Mouse (Mus musculus) C2C12 (cell line): ENCODE results near the gene Mef2c. TPM values are rescaled to one million over a fixed set of nuclear protein-coding genes. Genes with fewer than 3 reads are reported as not detected.

Experiments used
- H3K27me3 ChIP-seq: one replicate; pipeline ENCODE4 v1.6.1; 2011; ENCODE audit not compliant: control insufficient read depth, insufficient read depth, insufficient read length
- H3K36me3 ChIP-seq: one replicate; pipeline ENCODE4 v1.6.1; 2011; ENCODE audit not compliant: control insufficient read depth, insufficient read depth
- H3K4me3 ChIP-seq: one replicate; pipeline ENCODE4 v1.5.1; 2011; ENCODE audit warnings: mild to moderate bottlenecking, control low read depth; ENCODE audit not compliant: poor library complexity, insufficient read depth, severe bottlenecking
- H3K79me2 ChIP-seq: one replicate; pipeline ENCODE4 v1.6.1; 2011; ENCODE audit not compliant: control insufficient read depth, insufficient read depth
- H3K79me3 ChIP-seq: one replicate; pipeline ENCODE4 v1.6.1; 2011; ENCODE audit warnings: low read depth, control low read depth
- H3ac ChIP-seq: one replicate; pipeline ENCODE3; 2011; ENCODE audit warnings: low read depth; ENCODE audit not compliant: control insufficient read depth, insufficient read length
- CEBPB ChIP-seq: IDR thresholded peaks from one replicate; pipeline ENCODE4 v1.6.1; 2011; ENCODE audit warnings: low read depth, mild to moderate bottlenecking, control low read depth, moderate library complexity
- CTCF ChIP-seq: IDR thresholded peaks from one replicate; pipeline ENCODE4 v1.5.1; 2011; ENCODE audit not compliant: control insufficient read depth, insufficient read depth, insufficient read length
- FOSL1 ChIP-seq: IDR thresholded peaks from one replicate; pipeline ENCODE4 v1.8.0; 2011; ENCODE audit warnings: mild to moderate bottlenecking, low read length; ENCODE audit not compliant: poor library complexity, insufficient read depth, severe bottlenecking
- MAX ChIP-seq: IDR thresholded peaks from one replicate; pipeline ENCODE4 v1.6.1; 2011; ENCODE audit warnings: mild to moderate bottlenecking, control low read depth
- MYOD1 ChIP-seq: IDR thresholded peaks from one replicate; pipeline ENCODE4 v1.6.1; 2011; ENCODE audit warnings: low read depth; ENCODE audit not compliant: control insufficient read depth, insufficient read length
- MYOG ChIP-seq: IDR thresholded peaks from one replicate; pipeline ENCODE4 v1.6.1; 2011; ENCODE audit not compliant: control insufficient read depth, insufficient read length; ENCODE audit errors: extremely low read depth
- USF1 ChIP-seq: IDR thresholded peaks from one replicate; pipeline ENCODE4 v1.6.1; 2011; ENCODE audit warnings: low read depth, mild to moderate bottlenecking, control low read depth, moderate library complexity
- polyA plus RNA-seq: library from polyadenylated mRNA; unstranded; fragments of >200 nt; fragmentation: generic; extraction: Trizol; gene quantifications from one replicate; pipeline ENCODE4 v1.2.1, GENCODE M21; 2012; ENCODE audit warnings: missing spikeins

The Mef2c gene
- polyA plus RNA-seq, 1 experiment = 2.5 TPM

DNA sequence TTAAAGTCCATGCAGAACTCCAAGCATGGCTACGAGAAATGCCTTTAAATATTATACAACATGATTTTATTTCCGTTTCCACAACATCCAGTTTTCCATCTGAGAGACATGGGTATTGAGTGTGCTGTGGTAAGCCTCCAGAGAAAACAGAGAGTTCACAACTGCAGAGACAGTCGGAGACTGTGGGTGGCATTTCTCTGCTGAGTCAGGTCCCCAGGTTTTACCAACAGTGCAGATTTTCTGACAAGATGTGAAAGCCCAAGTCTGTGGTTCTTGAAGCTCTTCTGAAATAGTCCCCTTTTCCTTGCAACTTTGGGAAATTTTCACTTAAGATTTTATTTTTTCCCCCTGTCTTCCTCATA is 105.7 kb downstream of the Mef2c start:
- no peak overlapping the region for H3K4me3 ChIP-seq
- H3K79me3 ChIP-seq = no peaks in the 10 kb centered on the region
- TF ChIP-seq MYOD1 (no peak), USF1 (no peak)
- H3K36me3 ChIP-seq = no peaks in the 10 kb centered on the region
- H3ac ChIP-seq = no peak overlapping the region
- H3K79me2 ChIP-seq = no peaks in the 10 kb centered on the region
- H3K27me3 ChIP-seq = no peaks in the 10 kb centered on the region

DNA sequence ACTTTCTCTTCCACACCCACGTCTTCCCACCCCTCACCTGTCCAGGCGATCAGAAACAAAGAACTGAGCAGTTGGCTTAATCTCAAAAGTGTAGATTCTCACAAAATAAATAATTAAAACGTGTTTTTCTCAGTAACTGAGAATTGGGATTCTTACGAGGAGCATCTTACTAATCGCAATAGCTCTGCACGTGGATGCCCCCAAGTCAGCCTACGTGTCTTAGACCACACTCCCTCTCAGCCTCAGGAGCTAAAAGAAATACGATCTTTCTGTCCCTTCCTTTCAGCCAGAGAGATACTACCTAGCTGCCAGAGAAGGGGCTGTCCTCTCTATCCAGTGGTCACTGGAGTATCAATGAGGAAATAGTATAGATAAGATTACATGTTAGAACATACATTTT is 106.3 kb downstream of the Mef2c start:
- no peaks in the 10 kb centered on the region for H3K79me3 ChIP-seq
- no peaks in the 10 kb centered on the region for H3K79me2 ChIP-seq
- H3ac ChIP-seq = no peak overlapping the region
- H3K27me3 ChIP-seq = no peaks in the 10 kb centered on the region
- H3K36me3 ChIP-seq = no peaks in the 10 kb centered on the region
- H3K4me3 ChIP-seq = no peak overlapping the region
- no peak for TF ChIP-seq CTCF

DNA sequence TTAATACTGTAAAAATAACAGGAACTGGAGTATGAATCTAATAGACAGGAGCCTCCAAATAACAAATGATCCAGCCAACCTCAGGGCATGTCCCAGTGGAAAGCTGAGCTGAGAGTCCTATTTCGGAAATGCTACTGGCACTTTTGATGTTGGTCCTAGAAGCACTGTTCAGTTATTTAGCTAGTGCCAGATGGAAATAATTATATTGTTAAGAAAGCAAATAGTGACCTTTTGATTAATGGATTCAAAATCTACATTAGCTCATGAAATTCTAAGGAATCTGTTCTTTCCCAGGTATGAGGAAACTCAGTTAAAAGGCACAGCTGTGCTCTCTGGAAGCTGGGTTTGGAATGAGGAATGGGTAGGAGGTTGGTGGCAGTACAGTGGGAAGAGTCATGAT is 108.4 kb downstream of the Mef2c start:
- Histone ChIP-seq H3K79me3 (no peaks in the 10 kb centered on the region), H3K27me3 (no peaks in the 10 kb centered on the region), H3K79me2 (no peaks in the 10 kb centered on the region), H3K36me3 (no peaks in the 10 kb centered on the region), H3K4me3 (no peak overlapping the region), H3ac (no peak overlapping the region)
- TF ChIP-seq MYOD1 (no peak), USF1 (no peak), CTCF (no peak), MAX (no peak), FOSL1 (no peak), MYOG (no peak), CEBPB (no peak)

DNA sequence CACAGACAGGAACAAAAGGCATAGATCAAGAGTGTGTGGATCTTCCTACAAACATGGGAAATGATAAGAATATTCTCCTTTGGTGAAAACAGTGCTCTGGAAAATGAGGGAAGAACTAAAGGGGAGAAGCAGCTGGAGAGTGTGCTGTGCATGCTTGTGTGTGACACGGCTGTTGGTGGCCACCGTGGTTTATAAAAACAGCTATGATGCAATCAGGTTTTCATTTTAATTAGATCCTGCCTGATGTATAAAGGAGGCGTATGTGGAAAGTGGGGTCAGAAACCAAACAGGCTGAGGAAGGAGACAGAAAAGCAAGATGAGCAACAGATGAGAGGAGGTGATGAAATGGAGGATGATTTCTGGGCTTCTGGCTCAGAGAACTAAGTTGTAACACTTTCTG is 112.0 kb downstream of the Mef2c start:
- Histone ChIP-seq H3K79me3 (no peaks in the 10 kb centered on the region), H3ac (no peak overlapping the region), H3K27me3 (no peaks in the 10 kb centered on the region), H3K4me3 (no peak overlapping the region), H3K36me3 (no peaks in the 10 kb centered on the region), H3K79me2 (no peaks in the 10 kb centered on the region)
- no peak for TF ChIP-seq MYOG
- no peak for TF ChIP-seq USF1
- TF ChIP-seq MAX = no peak
- TF ChIP-seq MYOD1 = no peak
- TF ChIP-seq FOSL1 = no peak
- TF ChIP-seq CEBPB = no peak
- no peak for TF ChIP-seq CTCF

DNA sequence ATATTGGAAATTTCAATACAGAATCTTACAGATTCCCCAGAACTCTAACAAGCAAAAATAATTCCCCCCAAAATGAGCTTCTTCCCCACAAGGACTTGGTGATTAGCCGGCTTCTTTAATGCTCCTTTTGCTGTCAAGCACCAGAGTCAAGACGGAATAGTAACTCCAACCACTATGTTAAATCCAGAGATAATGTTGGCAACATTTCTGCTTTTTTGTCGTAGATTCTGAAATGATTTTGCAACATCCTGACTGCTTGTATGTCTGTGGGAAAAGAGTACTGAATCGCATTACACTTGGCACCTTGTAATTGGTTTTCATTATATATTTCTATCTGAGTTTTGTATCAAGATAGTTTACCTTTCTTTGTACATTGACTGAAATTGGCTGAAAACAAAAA is 120.8 kb downstream of the Mef2c start:
- Histone ChIP-seq H3K27me3 (no peaks in the 10 kb centered on the region), H3K79me3 (no peaks in the 10 kb centered on the region), H3K36me3 (no peaks in the 10 kb centered on the region), H3K4me3 (no peak overlapping the region), H3K79me2 (no peaks in the 10 kb centered on the region), H3ac (no peak overlapping the region)
- TF ChIP-seq USF1 (no peak), MYOD1 (no peak), MAX (no peak), FOSL1 (no peak), MYOG (no peak), CTCF (no peak), CEBPB (no peak)

DNA sequence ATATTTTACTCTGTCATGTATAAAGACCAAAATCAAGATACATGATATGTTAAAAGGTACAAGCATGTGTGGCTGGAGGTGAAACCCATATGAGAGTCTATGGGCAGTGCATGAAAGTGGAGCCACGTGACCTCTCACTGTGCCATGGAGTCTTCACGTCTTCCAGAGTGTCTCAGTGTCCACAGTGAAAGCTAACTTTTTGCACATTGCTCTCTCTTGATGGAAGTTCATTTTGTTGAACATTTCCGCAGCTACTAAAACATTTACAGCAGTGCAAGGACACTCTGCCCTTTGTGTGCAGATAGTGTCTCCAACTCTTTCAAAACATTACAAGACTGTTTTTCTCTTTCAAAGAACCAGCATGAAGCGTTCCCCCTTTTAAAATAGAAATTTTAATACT is 123.6 kb downstream of the Mef2c start:
- Histone ChIP-seq H3K79me2 (no peaks in the 10 kb centered on the region), H3K27me3 (no peaks in the 10 kb centered on the region)

More for the DNA sequence above, 123.6 kb downstream of the Mef2c start:
- H3ac ChIP-seq = no peak overlapping the region
- H3K79me3 ChIP-seq = no peaks in the 10 kb centered on the region
- H3K4me3 ChIP-seq = no peak overlapping the region
- TF ChIP-seq FOSL1 (no peak), CTCF (no peak), CEBPB (no peak), MYOD1 (no peak), MYOG (no peak), MAX (no peak), USF1 (no peak)
- no peaks in the 10 kb centered on the region for H3K36me3 ChIP-seq
